Mouse (Mus musculus) ES-CJ7 (cell line): ENCODE results near the gene Cyren.

Experiments
- DNase-seq: peaks from one replicate; pipeline ENCODE4 v3.0.0; 2011; ENCODE audit warnings: low read depth, low spot score

Gene Cyren

GRCm38 (mm10) chr6:34899127-34899526 is 21.3 kb upstream of the Cyren start:
- no peak for DNase-seq

GRCm38 (mm10) chr6:34896168-34896780 is 18.4 kb upstream of the Cyren start:
- DNase-seq = no peak

- DNase-seq = no peak
Measured at GRCm38 (mm10) chr6:34895569-34895968, 17.7 kb upstream of the Cyren start.

- DNase-seq = no peak
Measured at GRCm38 (mm10) chr6:34889185-34889584, 11.3 kb upstream of the Cyren start.

- no peak for DNase-seq
Measured at GRCm38 (mm10) chr6:34887131-34887850, 9.4 kb upstream of the Cyren start.

- no peak for DNase-seq
Measured at GRCm38 (mm10) chr6:34884724-34885123, 6.9 kb upstream of the Cyren start.

GRCm38 (mm10) chr6:34879911-34880475 is 2.1 kb upstream of the Cyren start:
- peak; percentile 61 for DNase-seq

- no peak for DNase-seq
Measured at GRCm38 (mm10) chr6:34879101-34879740, 1.4 kb upstream of the Cyren start.

GRCm38 (mm10) chr6:34876835-34877156 is 1.1 kb downstream of the Cyren start:
- no peak for DNase-seq

- DNase-seq = no peak
Measured at GRCm38 (mm10) chr6:34875966-34876834, 1.7 kb downstream of the Cyren start.

GRCm38 (mm10) chr6:34875268-34875761 is 2.5 kb downstream of the Cyren start:
- no peak for DNase-seq

- DNase-seq = no peak
Measured at GRCm38 (mm10) chr6:34874101-34874921, 3.5 kb downstream of the Cyren start.

- no peak for DNase-seq
Measured at GRCm38 (mm10) chr6:34872871-34873270, 5.0 kb downstream of the Cyren start.

- no peak for DNase-seq
Measured at GRCm38 (mm10) chr6:34871929-34872328, 5.9 kb downstream of the Cyren start.

- DNase-seq = no peak
Measured at GRCm38 (mm10) chr6:34870724-34871123, 7.1 kb downstream of the Cyren start.

GRCm38 (mm10) chr6:34870136-34870535 is 7.7 kb downstream of the Cyren start:
- DNase-seq = no peak

- DNase-seq = no peak
Measured at GRCm38 (mm10) chr6:34869225-34869915, 8.5 kb downstream of the Cyren start.

GRCm38 (mm10) chr6:34868507-34869217 is 9.2 kb downstream of the Cyren start:
- DNase-seq = no peak

GRCm38 (mm10) chr6:34867995-34868350 is 9.9 kb downstream of the Cyren start:
- DNase-seq = no peak
